Mouse (Mus musculus): ENCODE data around the gene 4933415A04Rik. TPM values are rescaled to one million over a fixed set of nuclear protein-coding genes. Genes with fewer than 3 reads are reported as not detected.

4933415A04Rik gene
- polyA plus RNA-seq, 1 experiment, result 1.0 TPM

- TF ChIP-seq POLR2A (IDR thresholded peaks at IDR 0.05; ENCODE audit: low read depth, low read length) (no peak; the same call in 1 of the 2 replicates), CTCF (IDR thresholded peaks at IDR 0.05; ENCODE audit: extremely low read depth, insufficient read length, insufficient replicate concordance, low read depth, low read length) (no peak)
- H3K4me3 ChIP-seq (ENCODE audit: low read depth, low read length), result no peak within 1 kb of the TSS
- H3K27me3 ChIP-seq (ENCODE audit: control insufficient read depth, insufficient read depth, low read length), result no peaks in the 10 kb centered on the region
- H3K27ac ChIP-seq (ENCODE audit: insufficient read depth, low read depth, low read length), result no peak within 1 kb of the TSS; the same call in 1 of the 2 replicates
- 86% methylated on average over 5 of the region's 5 CpGs for WGBS
- no peaks in the 10 kb centered on the region for H3K4me1 ChIP-seq (ENCODE audit: control insufficient read depth, insufficient read depth, insufficient read length, low read length)
- no peaks in the 10 kb centered on the region for H3K36me3 ChIP-seq (ENCODE audit: control insufficient read depth, insufficient read depth, low read length)
Measured at GRCm38 (mm10) chr11:43601440-43601839, 14.6 kb downstream of the 4933415A04Rik start, which contains the start of gene Fabp6. Gene Fabp6 (minus strand): TSS chr11:43601540.

DNA sequence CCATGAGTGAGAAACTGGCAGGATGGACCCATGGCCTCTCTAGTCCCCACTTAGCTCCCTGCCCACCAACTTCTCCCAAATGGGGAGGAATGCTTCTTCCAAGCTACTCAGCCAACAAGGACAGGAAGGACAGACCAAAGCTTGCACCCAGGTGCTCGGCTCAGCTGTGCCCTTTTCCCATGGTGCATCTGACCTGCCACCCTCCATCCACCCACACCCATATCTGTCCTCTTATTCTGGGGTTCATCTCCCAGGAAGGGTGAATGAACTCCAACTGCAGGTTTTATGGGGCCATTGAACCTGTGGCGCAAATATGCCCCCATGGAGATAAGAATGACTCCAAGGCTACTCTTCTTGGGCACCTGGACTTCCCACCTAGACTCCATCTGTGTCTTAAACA, 17.4 kb downstream of the 4933415A04Rik start:
- Histone ChIP-seq H3K27ac (ENCODE audit: insufficient read depth, low read depth, low read length) (no peak overlapping the region), H3K36me3 (ENCODE audit: control insufficient read depth, insufficient read depth, low read length) (no peaks in the 10 kb centered on the region), H3K4me1 (ENCODE audit: control insufficient read depth, insufficient read depth, insufficient read length, low read length) (no peaks in the 10 kb centered on the region), H3K4me3 (ENCODE audit: low read depth, low read length) (no peak overlapping the region), H3K27me3 (ENCODE audit: control insufficient read depth, insufficient read depth, low read length) (no peaks in the 10 kb centered on the region)
- WGBS, result 68% methylated on average over 2 of the region's 2 CpGs
- no peak for TF ChIP-seq CTCF (IDR thresholded peaks at IDR 0.05; ENCODE audit: extremely low read depth, insufficient read length, insufficient replicate concordance, low read depth, low read length)

DNA sequence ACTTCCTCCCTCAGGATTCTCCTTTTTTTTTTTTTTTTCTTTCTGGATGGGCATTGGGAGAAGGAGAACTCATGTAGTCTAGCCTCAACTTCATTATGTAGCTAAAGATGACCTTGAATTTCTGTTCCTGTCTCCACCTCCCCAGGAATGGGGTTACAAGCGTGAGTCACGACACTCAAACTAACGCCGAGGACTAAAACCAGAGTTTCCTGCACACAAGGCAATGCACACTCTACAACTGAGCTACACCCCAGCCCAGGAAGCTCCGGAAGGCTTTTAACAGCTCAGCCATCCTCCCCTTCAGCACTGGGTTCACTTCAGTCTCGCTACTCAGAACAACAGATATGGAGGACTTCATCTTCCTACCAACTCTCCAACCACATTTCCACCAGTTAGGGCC, 18.1 kb downstream of the 4933415A04Rik start:
- 92% methylated on average over 6 of the region's 6 CpGs for WGBS
- TF ChIP-seq POLR2A (IDR thresholded peaks at IDR 0.05; ENCODE audit: low read depth, low read length) (no peak), CTCF (IDR thresholded peaks at IDR 0.05; ENCODE audit: extremely low read depth, insufficient read length, insufficient replicate concordance, low read depth, low read length) (no peak)
- H3K36me3 ChIP-seq (ENCODE audit: control insufficient read depth, insufficient read depth, low read length), result no peaks in the 10 kb centered on the region
- H3K4me1 ChIP-seq (ENCODE audit: control insufficient read depth, insufficient read depth, insufficient read length, low read length), result no peaks in the 10 kb centered on the region
- no peak overlapping the region for H3K4me3 ChIP-seq (ENCODE audit: low read depth, low read length)
- H3K27me3 ChIP-seq (ENCODE audit: control insufficient read depth, insufficient read depth, low read length), result no peaks in the 10 kb centered on the region
- no peak overlapping the region for H3K27ac ChIP-seq (ENCODE audit: insufficient read depth, low read depth, low read length)

GRCm38 (mm10) chr11:43605859-43606258, 19.0 kb downstream of the 4933415A04Rik start:
- H3K4me1 ChIP-seq (ENCODE audit: control insufficient read depth, insufficient read depth, insufficient read length, low read length), result peaks cover 6% of the 10 kb centered on the region; the same call in 1 of the 2 replicates
- no peaks in the 10 kb centered on the region for H3K36me3 ChIP-seq (ENCODE audit: control insufficient read depth, insufficient read depth, low read length)
- WGBS, result 79% methylated on average over 6 of the region's 6 CpGs
- no peak overlapping the region for H3K4me3 ChIP-seq (ENCODE audit: low read depth, low read length)
- H3K27ac ChIP-seq (ENCODE audit: insufficient read depth, low read depth, low read length), result no peak overlapping the region
- H3K27me3 ChIP-seq (ENCODE audit: control insufficient read depth, insufficient read depth, low read length), result no peaks in the 10 kb centered on the region
- no peak for TF ChIP-seq POLR2A (IDR thresholded peaks at IDR 0.05; ENCODE audit: low read depth, low read length)
- no peak for TF ChIP-seq CTCF (IDR thresholded peaks at IDR 0.05; ENCODE audit: extremely low read depth, insufficient read length, insufficient replicate concordance, low read depth, low read length)

DNA sequence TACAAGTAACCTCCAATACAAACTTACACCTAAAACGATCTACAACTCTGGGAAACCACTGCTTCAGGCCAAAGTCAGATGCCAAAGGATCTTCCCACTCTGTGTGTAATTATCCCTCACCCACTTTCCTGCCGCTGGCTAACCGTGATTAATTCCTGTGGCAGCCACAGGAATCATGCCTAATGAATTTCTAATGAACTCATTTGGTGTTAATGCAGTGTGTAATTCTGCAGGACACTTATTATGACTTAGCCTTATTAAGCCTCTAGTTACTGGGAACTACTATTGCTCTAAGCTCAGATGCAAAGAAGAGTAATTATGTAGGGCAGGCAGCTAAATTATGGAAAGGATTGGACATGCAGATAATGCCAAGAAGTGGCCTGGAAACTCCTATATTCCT, 21.6 kb downstream of the 4933415A04Rik start:
- Histone ChIP-seq H3K36me3 (ENCODE audit: control insufficient read depth, insufficient read depth, low read length) (no peaks in the 10 kb centered on the region), H3K27me3 (ENCODE audit: control insufficient read depth, insufficient read depth, low read length) (no peaks in the 10 kb centered on the region), H3K4me1 (ENCODE audit: control insufficient read depth, insufficient read depth, insufficient read length, low read length) (peaks cover 6% of the 10 kb centered on the region; the same call in 1 of the 2 replicates), H3K27ac (ENCODE audit: insufficient read depth, low read depth, low read length) (no peak overlapping the region), H3K4me3 (ENCODE audit: low read depth, low read length) (no peak overlapping the region)
- TF ChIP-seq POLR2A (IDR thresholded peaks at IDR 0.05; ENCODE audit: low read depth, low read length), result no peak
- TF ChIP-seq CTCF (IDR thresholded peaks at IDR 0.05; ENCODE audit: extremely low read depth, insufficient read length, insufficient replicate concordance, low read depth, low read length), result no peak
- 83% methylated on average over 3 of the region's 3 CpGs for WGBS

DNA sequence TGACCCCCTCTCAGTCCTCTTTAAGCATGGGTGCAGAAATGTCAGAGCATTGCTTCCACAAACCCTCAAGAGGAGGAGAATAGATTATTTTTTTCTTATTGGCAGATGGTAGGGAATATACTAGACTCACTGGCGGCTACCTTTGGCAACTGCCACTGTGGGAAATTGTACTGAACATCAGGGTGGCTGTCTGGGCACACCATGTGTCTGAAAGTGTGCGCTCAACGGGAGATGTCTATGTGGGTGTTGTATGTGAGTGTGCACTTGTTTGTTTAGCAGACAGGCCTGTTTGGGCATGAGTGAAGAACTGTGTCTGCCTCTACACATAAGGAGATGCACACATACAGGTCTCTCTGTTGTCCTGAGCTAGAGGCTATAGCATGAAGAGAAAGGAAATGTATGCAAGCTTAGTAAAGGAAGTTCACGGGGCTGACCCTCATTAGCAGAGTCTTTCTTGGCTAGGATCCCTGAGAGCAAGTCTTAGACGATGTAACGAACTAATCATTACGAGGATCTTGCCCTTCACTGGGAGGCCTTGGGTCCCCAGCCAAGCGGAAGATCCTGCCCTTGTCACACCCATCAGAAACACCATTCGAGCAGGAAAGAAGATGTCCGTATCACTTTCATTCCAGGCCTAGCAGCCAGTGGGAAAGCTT, 23.3 kb downstream of the 4933415A04Rik start:
- H3K36me3 ChIP-seq (ENCODE audit: control insufficient read depth, insufficient read depth, low read length), result no peaks in the 10 kb centered on the region
- 34% methylated on average over 10 of the region's 10 CpGs for WGBS
- no peak overlapping the region for H3K4me3 ChIP-seq (ENCODE audit: low read depth, low read length)
- H3K27me3 ChIP-seq (ENCODE audit: control insufficient read depth, insufficient read depth, low read length), result no peaks in the 10 kb centered on the region
- H3K27ac ChIP-seq (ENCODE audit: insufficient read depth, low read depth, low read length), result peak overlapping the region; percentile 64
- no peak for TF ChIP-seq CTCF (IDR thresholded peaks at IDR 0.05; ENCODE audit: extremely low read depth, insufficient read length, insufficient replicate concordance, low read depth, low read length)
- TF ChIP-seq POLR2A (IDR thresholded peaks at IDR 0.05; ENCODE audit: low read depth, low read length), result no peak
- H3K4me1 ChIP-seq (ENCODE audit: control insufficient read depth, insufficient read depth, insufficient read length, low read length), result peaks cover 6% of the 10 kb centered on the region; the same call in 1 of the 2 replicates

DNA sequence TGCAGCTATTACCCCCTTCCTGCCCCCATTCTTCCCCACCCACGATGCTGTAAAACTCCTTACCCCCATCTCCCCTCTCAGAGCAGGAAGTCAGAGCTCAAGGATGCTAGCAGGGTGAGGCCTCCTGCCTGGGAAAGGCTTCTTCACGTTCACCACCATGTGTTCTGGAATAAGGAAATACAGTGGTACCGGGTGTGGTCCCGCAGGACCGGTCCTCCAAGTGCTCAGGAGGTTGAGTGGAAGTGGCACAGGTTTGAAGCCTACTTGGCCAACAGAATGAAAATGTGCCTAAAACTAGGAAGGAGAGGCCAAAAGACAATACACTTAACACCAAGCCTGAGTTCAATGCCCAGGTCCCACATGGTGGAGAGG, 23.8 kb downstream of the 4933415A04Rik start:
- H3K4me1 ChIP-seq (ENCODE audit: control insufficient read depth, insufficient read depth, insufficient read length, low read length), result peaks cover 6% of the 10 kb centered on the region; the same call in 1 of the 2 replicates
- TF ChIP-seq CTCF (IDR thresholded peaks at IDR 0.05; ENCODE audit: extremely low read depth, insufficient read length, insufficient replicate concordance, low read depth, low read length), result no peak
- no peak for TF ChIP-seq POLR2A (IDR thresholded peaks at IDR 0.05; ENCODE audit: low read depth, low read length)
- 0 out of 2 replicates have a peak overlapping the region, but pooled peaks have one; percentile 9 for H3K27ac ChIP-seq (ENCODE audit: insufficient read depth, low read depth, low read length)
- 32% methylated on average over 5 of the region's 5 CpGs for WGBS
- no peaks in the 10 kb centered on the region for H3K27me3 ChIP-seq (ENCODE audit: control insufficient read depth, insufficient read depth, low read length)
- H3K36me3 ChIP-seq (ENCODE audit: control insufficient read depth, insufficient read depth, low read length), result no peaks in the 10 kb centered on the region
- no peak overlapping the region for H3K4me3 ChIP-seq (ENCODE audit: low read depth, low read length)

All from small intestine, adult 2 months (tissue).